Mouse (Mus musculus): Measurements from ENCODE around the gene Zfp148. TPM values are rescaled to one million over a fixed set of nuclear protein-coding genes. Genes with fewer than 3 reads are reported as not detected.

Zfp148 gene
- polyA plus RNA-seq, 1 experiment from 2014 or later: 48.2 TPM

DNA sequence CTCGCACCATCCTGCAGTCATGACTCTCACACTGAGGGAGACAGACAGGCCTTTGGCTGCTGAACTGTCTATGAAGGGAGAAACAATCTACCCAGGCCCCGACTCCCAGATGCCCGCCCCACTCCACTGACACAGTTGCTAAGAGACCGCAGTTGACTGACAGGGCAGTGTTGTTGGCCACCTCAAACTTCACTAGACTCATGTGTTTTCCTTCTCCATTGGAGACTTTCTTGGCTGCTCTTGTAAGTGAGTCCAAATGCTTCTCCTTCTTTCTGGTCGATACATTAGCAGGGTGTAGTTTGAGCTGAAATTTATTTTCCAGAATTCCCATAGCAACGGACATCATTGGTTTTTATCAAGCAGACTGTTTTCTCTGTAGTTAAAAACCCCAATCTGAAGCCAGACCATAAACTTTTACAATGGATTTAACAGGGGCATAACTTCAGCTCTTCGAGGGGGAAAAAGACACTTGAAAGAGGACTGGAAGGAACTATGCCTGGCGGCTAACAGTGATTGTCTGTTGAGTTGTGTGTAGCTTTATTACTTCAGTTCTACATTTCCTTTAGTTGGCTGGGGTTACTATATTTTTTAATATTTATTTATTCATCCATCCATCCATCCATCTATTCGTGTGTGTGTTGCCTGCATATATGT, 173.2 kb downstream of the Zfp148 start:
- peak overlapping the region; percentile 51; the same call in 1 of the 2 replicates for H3K27ac ChIP-seq (ENCODE audit: low read length)
- 66% methylated on average over 9 of the region's 9 CpGs for WGBS
- no peak overlapping the region for H3K4me2 ChIP-seq (ENCODE audit: low read depth, low read length)
- no peak overlapping the region for H3K4me3 ChIP-seq (replicated peaks; ENCODE audit: low read length)
- no peaks in the 10 kb centered on the region for H3K4me1 ChIP-seq (ENCODE audit: control insufficient read depth, insufficient read depth, low read length)
- no peak overlapping the region for H3K9ac ChIP-seq (ENCODE audit: low read length)
- no peaks in the 10 kb centered on the region for H3K36me3 ChIP-seq (ENCODE audit: control insufficient read depth, insufficient read depth, low read length)
- no peaks in the 10 kb centered on the region for H3K9me3 ChIP-seq (replicated peaks; ENCODE audit: control insufficient read depth, low read length)
- ATAC-seq (ENCODE audit: insufficient read depth, low FRiP score): peak; percentile 79; the same call in 1 of the 2 replicates
- no peaks in the 10 kb centered on the region for H3K27me3 ChIP-seq (ENCODE audit: control insufficient read depth, insufficient read depth, low read length)

Other genes starting within 250 kb of the Zfp148 start
- 8.8 and 9.5 TPM in 2 replicates for gene Osbpl11, start 195.8 kb upstream of the Zfp148 start, polyA plus RNA-seq (2015; fragmentation: Nextera tagmentation; extraction: Ambion mirVana)
- gene Snx4, start 129.4 kb upstream of the Zfp148 start, polyA plus RNA-seq (2015; fragmentation: Nextera tagmentation; extraction: Ambion mirVana): 83.6 and 87.3 TPM in 2 replicates
- 4.2 and 5.1 TPM in 2 replicates for gene Slc12a8, start 136.5 kb downstream of the Zfp148 start, polyA plus RNA-seq (2015; fragmentation: Nextera tagmentation; extraction: Ambion mirVana)